Mouse (Mus musculus): Measurements from ENCODE around the gene Gcc1. TPM values are rescaled to one million over a fixed set of nuclear protein-coding genes. Genes with fewer than 3 reads are reported as not detected.

The Gcc1 gene
- total and polyA plus RNA-seq, 3 experiments: 4.4 to 7.4 (median 7.2) TPM

DNA sequence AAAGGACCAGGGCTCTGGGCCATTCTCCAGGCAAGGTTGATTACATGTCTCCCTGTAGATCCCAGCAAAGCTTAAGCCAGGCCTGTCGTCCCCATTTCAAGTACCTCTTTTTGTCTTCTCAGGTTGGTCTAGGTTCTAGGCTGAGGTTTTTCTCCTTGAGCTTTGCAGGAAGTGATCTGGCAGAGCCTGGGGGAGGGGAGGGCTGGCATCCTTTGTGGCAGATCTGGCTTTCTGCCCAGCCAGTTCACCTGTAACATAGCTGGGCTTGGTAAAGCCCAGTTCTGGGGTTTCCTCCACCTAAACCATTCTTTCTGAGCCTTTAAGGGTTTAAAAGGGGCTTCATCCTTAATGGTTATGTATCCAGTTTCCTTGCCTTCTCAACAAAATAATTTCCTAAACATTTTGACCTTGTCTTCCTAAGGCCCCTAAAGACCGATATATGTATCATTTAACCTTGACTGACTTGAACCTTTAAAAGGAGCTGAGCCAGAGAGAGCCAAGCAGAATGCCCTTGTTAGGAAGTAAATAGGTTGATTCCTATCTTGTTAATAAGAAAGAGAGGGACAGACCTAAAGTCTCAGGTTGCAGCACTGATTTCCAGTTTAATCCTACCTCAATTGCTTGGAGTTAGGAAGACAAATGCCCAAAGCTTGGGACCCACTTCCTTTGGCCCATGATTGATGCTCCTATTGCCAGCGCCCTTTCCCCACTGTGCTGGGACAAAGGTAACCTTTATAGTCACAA lies 922 bp downstream of the Gcc1 start, which contains the start of gene Fscn3:
Gene Fscn3, plus strand, starts transcription at position 694 of the 744 bp plus-strand sequence.
- in situ Hi-C loops (cut with MboI; ENCODE audit: low pct_ligation_motif_present, low pct_unique_long_range_greater_than_20kb, low sequenced_read_pairs): no loop called here
- H3K79me2 ChIP-seq (replicated peaks; ENCODE audit: control insufficient read depth, extremely low read depth, insufficient read depth, poor library complexity, severe bottlenecking): no peaks in the 10 kb centered on the region
- no peak within 1 kb of the TSS for H3K27ac ChIP-seq (ENCODE audit: insufficient read depth, low read depth)
- peaks cover 13 to 35% of the 10 kb centered on the region in 2 experiments for H3K36me3 ChIP-seq (replicated peaks in 1 of 2; ENCODE audit: control insufficient read depth in 1 of 2, insufficient read depth in 1 of 2, low read length in 1 of 2)
- H3K4me3 ChIP-seq (replicated peaks in 1 of 3; ENCODE audit: low read depth in 2 of 3, low read length in 2 of 3, poor library complexity in 1 of 3): no peak within 1 kb of the TSS
- no peak within 1 kb of the TSS for H3K9ac ChIP-seq (ENCODE audit: insufficient read depth, low read depth)
- no peaks in the 10 kb centered on the region for H3K9me3 ChIP-seq (replicated peaks; ENCODE audit: low read length)
- H3K27me3 ChIP-seq (replicated peaks): no peaks in the 10 kb centered on the region
- dilution Hi-C loops (cut with MboI; ENCODE audit: extremely low pct_ligation_motif_present, extremely low pct_unique_long_range_greater_than_20kb, low sequenced_read_pairs): no loop called here
- H3K4me2 ChIP-seq (ENCODE audit: insufficient read depth, low read depth, poor library complexity, severe bottlenecking): no peak within 1 kb of the TSS
- no peak for TF ChIP-seq CHD1 (IDR thresholded peaks at IDR 0.05; ENCODE audit: low read depth, low read length)
- TF ChIP-seq ZMIZ1 (IDR thresholded peaks at IDR 0.05; ENCODE audit: low read depth, low read length): no peak
- no peak for TF ChIP-seq TCF12 (IDR thresholded peaks at IDR 0.05; ENCODE audit: low read depth, low read length)
- TF ChIP-seq CHD2 (IDR thresholded peaks at IDR 0.05; ENCODE audit: low read length): no peak
- no peak for TF ChIP-seq JUND (conservative IDR thresholded peaks at IDR 0.05; ENCODE audit: low read depth, low read length)
- no peak for TF ChIP-seq JUN (IDR thresholded peaks at IDR 0.05; ENCODE audit: insufficient read depth, low read depth, low read length)
- no peak for TF ChIP-seq TBP (conservative IDR thresholded peaks at IDR 0.05; ENCODE audit: low read depth, low read length)
- no peak for TF ChIP-seq RCOR1 (conservative IDR thresholded peaks at IDR 0.05; ENCODE audit: low read depth, low read length)
- TF ChIP-seq MEF2A (IDR thresholded peaks at IDR 0.05; ENCODE audit: borderline replicate concordance, low read depth, low read length): no peak
- peaks cover 4 to 27% of the 10 kb centered on the region in 2 experiments for H3K4me1 ChIP-seq (ENCODE audit: control insufficient read depth in 1 of 2, insufficient read depth in 2 of 2)
- no peak for DNase-seq (ENCODE audit: extremely low read depth)

DNA sequence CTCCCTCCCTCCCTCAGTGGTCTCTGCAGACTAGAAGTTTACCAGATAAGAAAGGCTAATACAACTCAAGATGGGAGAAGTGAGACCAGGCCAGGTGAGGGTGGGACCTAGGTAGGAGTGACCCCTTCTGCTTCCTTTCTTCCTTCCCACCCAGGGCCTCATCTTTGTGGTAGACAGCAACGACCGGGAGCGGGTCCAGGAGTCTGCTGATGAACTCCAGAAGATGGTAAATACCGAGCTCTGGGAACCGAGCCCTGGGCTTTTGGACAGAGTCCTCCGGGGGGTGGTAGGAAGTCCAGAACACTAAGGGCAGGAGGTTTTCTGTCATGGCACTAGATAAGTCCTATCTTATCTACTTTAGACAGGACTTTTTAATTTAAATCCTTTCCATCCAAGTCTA lies 3.2 kb downstream of the Gcc1 start:
- in situ Hi-C loops (cut with MboI; ENCODE audit: low pct_ligation_motif_present, low pct_unique_long_range_greater_than_20kb, low sequenced_read_pairs): no loop called here
- no peak overlapping the region for H3K27ac ChIP-seq (ENCODE audit: insufficient read depth, low read depth)
- H3K4me1 ChIP-seq (ENCODE audit: control insufficient read depth in 1 of 2, insufficient read depth in 2 of 2): peaks cover 16 to 36% of the 10 kb centered on the region in 2 experiments
- H3K9ac ChIP-seq (ENCODE audit: insufficient read depth, low read depth): no peak overlapping the region
- DNase-seq (ENCODE audit: extremely low read depth): no peak
- H3K9me3 ChIP-seq (replicated peaks; ENCODE audit: low read length): no peaks in the 10 kb centered on the region
- TF ChIP-seq MYC (IDR thresholded peaks at IDR 0.05; ENCODE audit: low read depth, low read length) (no peak), IRF4 (IDR thresholded peaks at IDR 0.05; ENCODE audit: low read depth, low read length) (no peak), RAD21 (IDR thresholded peaks at IDR 0.05; ENCODE audit: low read depth, low read length) (no peak), JUN (IDR thresholded peaks at IDR 0.05; ENCODE audit: insufficient read depth, low read depth, low read length) (no peak), EP300 (IDR thresholded peaks at IDR 0.05; ENCODE audit: low read length) (no peak), ZMIZ1 (IDR thresholded peaks at IDR 0.05; ENCODE audit: low read depth, low read length) (no peak), NRF1 (IDR thresholded peaks at IDR 0.05; ENCODE audit: low read depth, low read length) (no peak), E2F4 (IDR thresholded peaks at IDR 0.05; ENCODE audit: insufficient replicate concordance, low read depth, low read length) (no peak), BHLHE40 (IDR thresholded peaks at IDR 0.05; ENCODE audit: low read depth, low read length) (no peak), HCFC1 (IDR thresholded peaks at IDR 0.05; ENCODE audit: low read depth, low read length) (no peak), SMC3 (IDR thresholded peaks at IDR 0.05; ENCODE audit: low read depth, low read length) (no peak), MEF2A (IDR thresholded peaks at IDR 0.05; ENCODE audit: borderline replicate concordance, low read depth, low read length) (no peak), MAFK (IDR thresholded peaks at IDR 0.05; ENCODE audit: insufficient replicate concordance, low read length) (no peak), TBP (conservative IDR thresholded peaks at IDR 0.05; ENCODE audit: low read depth, low read length) (no peak), MXI1 (IDR thresholded peaks at IDR 0.05; ENCODE audit: low read depth, low read length) (no peak), PAX5 (IDR thresholded peaks at IDR 0.05; ENCODE audit: low read length) (no peak), POLR2A (IDR thresholded peaks at IDR 0.05; ENCODE audit: low read depth, low read length) (no peak), MAX (IDR thresholded peaks at IDR 0.05; ENCODE audit: low read length) (no peak)
- dilution Hi-C loops (cut with MboI; ENCODE audit: extremely low pct_ligation_motif_present, extremely low pct_unique_long_range_greater_than_20kb, low sequenced_read_pairs): no loop called here
- peaks cover 13 to 40% of the 10 kb centered on the region in 2 experiments for H3K36me3 ChIP-seq (replicated peaks in 1 of 2; ENCODE audit: control insufficient read depth in 1 of 2, insufficient read depth in 1 of 2, low read length in 1 of 2)
- no peaks in the 10 kb centered on the region for H3K27me3 ChIP-seq (replicated peaks)
- H3K79me2 ChIP-seq (replicated peaks; ENCODE audit: control insufficient read depth, extremely low read depth, insufficient read depth, poor library complexity, severe bottlenecking): peaks cover 10% of the 10 kb centered on the region
- H3K4me3 ChIP-seq (replicated peaks in 1 of 3; ENCODE audit: low read depth in 2 of 3, low read length in 2 of 3, poor library complexity in 1 of 3): no peak overlapping the region
- H3K4me2 ChIP-seq (ENCODE audit: insufficient read depth, low read depth, poor library complexity, severe bottlenecking): no peak overlapping the region

All from CH12.LX (cell line).